Mouse (Mus musculus): ENCODE measurements at regions not wholly inside any gene's neighbourhood (a gene's known extent, or its start where the extent isn't known, plus 50 kb on each side); places are given as distances from the start of the nearest gene placed in this dataset.
A peak's percentile ranks its signal among the peaks of the same experiment; 100 is the strongest.

GRCm38 (mm10) chr12:77065645-77066512 lies 103.9 kb upstream of the Max start:
- ATAC-seq (ENCODE audit: low FRiP score, low read depth) (no peak), DNase-seq (ENCODE audit: low spot score) (no peak)
- Histone ChIP-seq H3K9me3 (ENCODE audit: control insufficient read depth, low read length) (no peaks in the 10 kb centered on the region), H3K36me3 (ENCODE audit: control insufficient read depth, insufficient read depth, low read length) (no peaks in the 10 kb centered on the region), H3K9ac (ENCODE audit: low read depth, low read length, severe bottlenecking) (no peak overlapping the region), H3K4me3 (replicated peaks; ENCODE audit: low read length) (no peak overlapping the region), H3K27me3 (ENCODE audit: control insufficient read depth, insufficient read depth, low read length) (no peaks in the 10 kb centered on the region), H3K27ac (replicated peaks; ENCODE audit: low read depth, low read length) (no peak overlapping the region), H3K4me1 (ENCODE audit: control insufficient read depth, insufficient read depth, low read length) (no peaks in the 10 kb centered on the region), H3K4me2 (replicated peaks; ENCODE audit: low read depth, low read length, severe bottlenecking) (no peak overlapping the region)
- 57% methylated on average over 6 of the region's 6 CpGs for WGBS
- no peak for TF ChIP-seq POLR2A (IDR thresholded peaks at IDR 0.05; ENCODE audit: borderline replicate concordance, extremely low read depth, insufficient read depth, insufficient read length)

- no peak for ATAC-seq (ENCODE audit: low FRiP score, low read depth)
- no peak for TF ChIP-seq POLR2A (IDR thresholded peaks at IDR 0.05; ENCODE audit: borderline replicate concordance, extremely low read depth, insufficient read depth, insufficient read length)
- Histone ChIP-seq H3K9ac (ENCODE audit: low read depth, low read length, severe bottlenecking) (no peak overlapping the region), H3K9me3 (ENCODE audit: control insufficient read depth, low read length) (no peaks in the 10 kb centered on the region), H3K4me1 (ENCODE audit: control insufficient read depth, insufficient read depth, low read length) (no peaks in the 10 kb centered on the region), H3K27me3 (ENCODE audit: control insufficient read depth, insufficient read depth, low read length) (no peaks in the 10 kb centered on the region), H3K4me3 (replicated peaks; ENCODE audit: low read length) (no peak overlapping the region), H3K4me2 (replicated peaks; ENCODE audit: low read depth, low read length, severe bottlenecking) (no peak overlapping the region), H3K27ac (replicated peaks; ENCODE audit: low read depth, low read length) (no peak overlapping the region), H3K36me3 (ENCODE audit: control insufficient read depth, insufficient read depth, low read length) (no peaks in the 10 kb centered on the region)
- DNase-seq (ENCODE audit: low spot score) = no peak
- 57% methylated on average over 4 of the region's 4 CpGs for WGBS
These were observed 102.0 kb upstream of the Max start for GRCm38 (mm10) chr12:77064048-77064447.

- no peaks in the 10 kb centered on the region for H3K27me3 ChIP-seq (ENCODE audit: control insufficient read depth, insufficient read depth, low read length)
- no peak for TF ChIP-seq POLR2A (IDR thresholded peaks at IDR 0.05; ENCODE audit: borderline replicate concordance, extremely low read depth, insufficient read depth, insufficient read length)
- no peaks in the 10 kb centered on the region for H3K9me3 ChIP-seq (ENCODE audit: control insufficient read depth, low read length)
- H3K4me1 ChIP-seq (ENCODE audit: control insufficient read depth, insufficient read depth, low read length) = no peaks in the 10 kb centered on the region
- no peak overlapping the region for H3K9ac ChIP-seq (ENCODE audit: low read depth, low read length, severe bottlenecking)
- no peak overlapping the region for H3K27ac ChIP-seq (replicated peaks; ENCODE audit: low read depth, low read length)
- no peaks in the 10 kb centered on the region for H3K36me3 ChIP-seq (ENCODE audit: control insufficient read depth, insufficient read depth, low read length)
- no peak overlapping the region for H3K4me3 ChIP-seq (replicated peaks; ENCODE audit: low read length)
- DNase-seq (ENCODE audit: low spot score) = no peak
- 81% methylated on average over 5 of the region's 5 CpGs for WGBS
- ATAC-seq (ENCODE audit: low FRiP score, low read depth) = no peak
- no peak overlapping the region for H3K4me2 ChIP-seq (replicated peaks; ENCODE audit: low read depth, low read length, severe bottlenecking)
These were observed 99.5 kb upstream of the Max start for GRCm38 (mm10) chr12:77061562-77061847.

- Histone ChIP-seq H3K4me2 (replicated peaks; ENCODE audit: low read depth, low read length, severe bottlenecking) (peak overlapping the region; percentile 30; the same call in 1 of the 2 replicates), H3K27me3 (ENCODE audit: control insufficient read depth, insufficient read depth, low read length) (no peaks in the 10 kb centered on the region)
- 84% methylated on average over 9 of the region's 9 CpGs for WGBS
These were observed 99.0 kb upstream of the Max start for GRCm38 (mm10) chr12:77060766-77061561.

GRCm38 (mm10) chr12:77060060-77060695 lies 98.2 kb upstream of the Max start:
- Histone ChIP-seq H3K4me2 (replicated peaks; ENCODE audit: low read depth, low read length, severe bottlenecking) (peak overlapping the region; percentile 30), H3K4me3 (replicated peaks; ENCODE audit: low read length) (peak overlapping the region; percentile 7; the same call in 1 of the 2 replicates), H3K9ac (ENCODE audit: low read depth, low read length, severe bottlenecking) (no peak overlapping the region), H3K4me1 (ENCODE audit: control insufficient read depth, insufficient read depth, low read length) (no peaks in the 10 kb centered on the region), H3K36me3 (ENCODE audit: control insufficient read depth, insufficient read depth, low read length) (no peaks in the 10 kb centered on the region), H3K27me3 (ENCODE audit: control insufficient read depth, insufficient read depth, low read length) (no peaks in the 10 kb centered on the region), H3K9me3 (ENCODE audit: control insufficient read depth, low read length) (no peaks in the 10 kb centered on the region), H3K27ac (replicated peaks; ENCODE audit: low read depth, low read length) (no peak overlapping the region)
- ATAC-seq (ENCODE audit: low FRiP score, low read depth) = 0 out of 2 replicates have a peak, but pooled peaks have one; percentile 26
- WGBS = 17% methylated on average over 16 of the region's 16 CpGs
- peak; percentile 28 for DNase-seq (ENCODE audit: low spot score)
- TF ChIP-seq POLR2A (IDR thresholded peaks at IDR 0.05; ENCODE audit: borderline replicate concordance, extremely low read depth, insufficient read depth, insufficient read length) = no peak

More at GRCm38 (mm10) chr12:77060766-77061561, 99.0 kb upstream of the Max start:
- Histone ChIP-seq H3K9me3 (ENCODE audit: control insufficient read depth, low read length) (no peaks in the 10 kb centered on the region), H3K36me3 (ENCODE audit: control insufficient read depth, insufficient read depth, low read length) (no peaks in the 10 kb centered on the region), H3K4me1 (ENCODE audit: control insufficient read depth, insufficient read depth, low read length) (no peaks in the 10 kb centered on the region), H3K4me3 (replicated peaks; ENCODE audit: low read length) (no peak overlapping the region), H3K27ac (replicated peaks; ENCODE audit: low read depth, low read length) (no peak overlapping the region), H3K9ac (ENCODE audit: low read depth, low read length, severe bottlenecking) (no peak overlapping the region)
- no peak for ATAC-seq (ENCODE audit: low FRiP score, low read depth)
- TF ChIP-seq POLR2A (IDR thresholded peaks at IDR 0.05; ENCODE audit: borderline replicate concordance, extremely low read depth, insufficient read depth, insufficient read length) = no peak
- no peak for DNase-seq (ENCODE audit: low spot score)

Measured in limb, embryonic 14.5 days (tissue).